Mouse (Mus musculus) Patski (cell line): ENCODE measurements around the gene Lce6a. TPM values are rescaled to one million over a fixed set of nuclear protein-coding genes. Genes with fewer than 3 reads are reported as not detected.
A peak's percentile ranks its signal among the peaks of the same experiment; 100 is the strongest.

Source experiments
- ATAC-seq: fragments of 100-300 bp; one replicate; pipeline ENCODE4 v1.8.0; 2021
- CTCF ChIA-PET: fragments of 350-600 bp; sonication (Branson Sonifier 250); formaldehyde crosslinking; loops from one replicate; lab custom pipeline; 2022; ENCODE audit warnings: inconsistent platforms; lab: Charles Lee
- POLR2A ChIA-PET: fragments of 350-600 bp; sonication (Branson Sonifier 250); formaldehyde crosslinking; loops from one replicate; lab custom pipeline; 2022; ENCODE audit warnings: antibody characterized with exemption, inconsistent platforms; lab: Charles Lee
- DNase-seq: peaks from one replicate; pipeline ENCODE4 v3.0.0-alpha.2; 2011; ENCODE audit warnings: low read depth, low spot score
- H3K27me3 ChIP-seq: fragments of 371-371 bp; one replicate; pipeline ENCODE4 v1.5.1; 2021
- CTCF ChIP-seq: fragments of 100-300 bp; IDR thresholded peaks from one replicate; pipeline ENCODE4 v1.5.1; 2021
- in situ Hi-C: fragments of 300-500 bp; cut with MboI; formaldehyde crosslinking; loops from 3 replicates; pipeline ENCODE4 v1.11.1; 2018; ENCODE audit warnings: low pct_unique_long_range_greater_than_20kb, mixed read lengths
- polyA plus RNA-seq: library from polyadenylated mRNA; unstranded; gene quantifications from one replicate; pipeline ENCODE4 v1.2.3, GENCODE M21; 2021

Lce6a gene
- polyA plus RNA-seq, result not detected

DNA sequence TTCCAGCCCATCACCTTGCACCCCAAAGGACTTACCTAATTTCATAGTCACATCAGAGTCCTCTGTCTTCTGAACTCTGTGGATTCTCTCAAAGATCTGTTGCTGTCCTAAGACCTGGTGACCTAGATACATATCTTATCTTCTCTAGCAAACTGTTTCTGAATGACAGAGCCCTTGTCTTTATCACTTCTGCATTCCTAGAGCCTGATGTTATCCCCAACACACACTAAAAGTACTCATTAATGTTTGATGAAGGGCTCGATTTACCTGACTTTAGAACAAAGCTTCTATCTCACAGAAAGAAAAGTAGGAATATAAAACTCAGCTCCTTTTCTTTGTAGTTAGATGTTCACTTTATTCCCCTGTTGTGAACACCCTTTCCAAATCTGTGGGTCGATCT, at the start of gene Lce6a:
Lce6a (minus strand) TSS at position 101 of the 400 bp plus-strand sequence.
- CTCF ChIA-PET, result interaction anchor here (1.3 kb wide), 1 partner anchor 14 kb away, joined by 3 read pairs; the partner anchor contains the start of gene 2210017I01Rik
- DNase-seq (no peak), ATAC-seq (no peak)
- TF ChIP-seq CTCF, result no peak
- peaks cover 11% of the 10 kb centered on the region for H3K27me3 ChIP-seq
- in situ Hi-C loops, result no loop called here
- POLR2A ChIA-PET, result no interaction called here

- in situ Hi-C loops, result no loop called here
- TF ChIP-seq CTCF, result no peak
- DNase-seq (no peak), ATAC-seq (no peak)
- peaks cover 25% of the 10 kb centered on the region for H3K27me3 ChIP-seq
- POLR2A ChIA-PET, result interaction anchor here (0.7 kb wide), 1 partner anchor 276 kb away, joined by 3 read pairs; no protein-coding TSS in a partner anchor
- CTCF ChIA-PET, result interaction anchor here (1.0 kb wide), 1 partner anchor 9 kb away, joined by 3 read pairs; the partner anchor contains the start of gene Lce1c
Measured at GRCm38 (mm10) chr3:92670215-92670614, 48.8 kb upstream of the Lce6a start, which contains the start of gene Lce1a2. Lce1a2 (minus strand) TSS chr3:92670315.

GRCm38 (mm10) chr3:92656826-92657225, 35.4 kb upstream of the Lce6a start, which contains the start of gene Lce1b:
Lce1b (minus strand) TSS chr3:92656926.
- ChIA-PET POLR2A (no interaction called here), CTCF (interaction anchor here (1.6 kb wide), 2 partner anchors 9 kb away, joined by 3 to 5 read pairs; partner anchors contain the start of gene Lce1a1)
- in situ Hi-C loops, result no loop called here
- ATAC-seq (no peak), DNase-seq (no peak)
- no peaks in the 10 kb centered on the region for H3K27me3 ChIP-seq
- TF ChIP-seq CTCF, result no peak

- in situ Hi-C loops, result no loop called here
- ChIA-PET CTCF (interaction anchor here (1.3 kb wide), 1 partner anchor 9 kb away, joined by 3 read pairs; the partner anchor contains the start of gene Lce1b), POLR2A (no interaction called here)
- DNase-seq (no peak), ATAC-seq (no peak)
- H3K27me3 ChIP-seq, result peaks cover 4% of the 10 kb centered on the region
- no peak for TF ChIP-seq CTCF
Measured at GRCm38 (mm10) chr3:92648207-92648606, 26.7 kb upstream of the Lce6a start, which contains the start of gene Lce1a1. Lce1a1 (minus strand) TSS chr3:92648307.

DNA sequence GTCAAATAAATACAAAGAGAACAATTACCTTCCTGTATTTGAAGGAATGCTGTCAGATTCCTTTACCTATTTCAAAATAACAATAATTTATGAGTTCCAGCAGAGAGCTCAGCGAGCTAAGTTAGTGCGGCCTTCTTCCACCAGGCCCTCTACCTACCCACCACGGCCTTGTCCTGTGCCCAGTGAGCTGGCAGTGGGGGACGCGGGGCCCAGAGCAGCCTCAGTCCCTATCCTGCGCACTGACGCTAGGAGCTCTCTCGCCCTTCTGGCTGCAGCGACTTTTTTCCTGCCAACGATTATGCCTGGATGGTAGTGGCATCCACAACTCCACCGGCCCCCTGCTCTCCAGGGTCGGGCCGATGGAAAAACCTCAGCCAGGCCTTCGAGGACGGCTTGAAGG, 18.4 kb upstream of the Lce6a start:
- DNase-seq, result no peak
- POLR2A ChIA-PET, result no interaction called here
- peaks cover 14% of the 10 kb centered on the region for H3K27me3 ChIP-seq
- CTCF ChIA-PET, result no interaction called here
- no peak for ATAC-seq
- in situ Hi-C loops, result no loop called here
- TF ChIP-seq CTCF, result no peak

GRCm38 (mm10) chr3:92638653-92638991, 17.2 kb upstream of the Lce6a start:
- H3K27me3 ChIP-seq, result peaks cover 17% of the 10 kb centered on the region
- no peak for TF ChIP-seq CTCF
- POLR2A ChIA-PET, result no interaction called here
- in situ Hi-C loops, result no loop called here
- DNase-seq (no peak), ATAC-seq (no peak)
- CTCF ChIA-PET, result no interaction called here

- in situ Hi-C loops, result no loop called here
- TF ChIP-seq CTCF, result no peak
- H3K27me3 ChIP-seq, result peaks cover 21% of the 10 kb centered on the region
- POLR2A ChIA-PET, result no interaction called here
- CTCF ChIA-PET, result no interaction called here
- DNase-seq (no peak), ATAC-seq (no peak)
Measured at GRCm38 (mm10) chr3:92637745-92638652, 16.5 kb upstream of the Lce6a start.

GRCm38 (mm10) chr3:92609804-92610203, 11.7 kb downstream of the Lce6a start:
- DNase-seq, result no peak
- in situ Hi-C loops, result no loop called here
- POLR2A ChIA-PET, result no interaction called here
- no peak for ATAC-seq
- no peak for TF ChIP-seq CTCF
- peaks cover 28% of the 10 kb centered on the region for H3K27me3 ChIP-seq
- CTCF ChIA-PET, result interaction anchor here (1.2 kb wide), 1 partner anchor 29 kb away, joined by 3 read pairs; no protein-coding TSS in a partner anchor

GRCm38 (mm10) chr3:92607392-92607791, 14.1 kb downstream of the Lce6a start, which contains the start of gene 2210017I01Rik:
2210017I01Rik (minus strand) TSS chr3:92607492.
- TF ChIP-seq CTCF, result no peak
- in situ Hi-C loops, result no loop called here
- ChIA-PET POLR2A (no interaction called here), CTCF (interaction anchor here (1.1 to 1.5 kb wide), 3 partner anchors 8 to 489 kb away, joined by 3 read pairs; partner anchors contain the start of gene Lce6a)
- DNase-seq, result no peak
- ATAC-seq, result no peak
- H3K27me3 ChIP-seq, result peaks cover 20% of the 10 kb centered on the region

GRCm38 (mm10) chr3:92602169-92602568, 19.3 kb downstream of the Lce6a start:
- peaks cover 12% of the 10 kb centered on the region for H3K27me3 ChIP-seq
- ATAC-seq, result no peak
- ChIA-PET POLR2A (no interaction called here), CTCF (interaction anchor here (1.0 to 4.0 kb wide), 6 partner anchors 13 to 455 kb away, joined by 3 to 18 read pairs (median 3); partner anchors contain the start of genes Ivl and Smcp)
- in situ Hi-C loops, result loop anchor here (5.0 kb wide), 2 partner anchors 205 to 450 kb away; no protein-coding TSS in a partner anchor
- no peak for DNase-seq
- peak; percentile 59 for TF ChIP-seq CTCF
